Mouse (Mus musculus): Measurements from ENCODE around the gene Zfp827.

GRCm38 (mm10) chr8:79153637-79154036, 125.4 kb downstream of the Zfp827 start:
- TF ChIP-seq CTCF (conservative IDR thresholded peaks at IDR 0.05; ENCODE audit: insufficient read depth, insufficient read length, low read depth, low read length): no peak
- TF ChIP-seq POLR2A (IDR thresholded peaks at IDR 0.05; ENCODE audit: low read depth, low read length): no peak
